Mouse (Mus musculus): Measurements from ENCODE around the gene Kcna7.

- TF ChIP-seq MAFK (IDR thresholded peaks at IDR 0.05; ENCODE audit: insufficient read depth, low read depth, low read length) (no peak), CHD2 (IDR thresholded peaks at IDR 0.05; ENCODE audit: low read depth, low read length) (no peak)
These were observed 1.0 kb downstream of the Kcna7 start for GRCm38 (mm10) chr7:45406157-45407156.
